1 mouse cellular context compared by ENCODE assay signal in the genomic region with DNA sequence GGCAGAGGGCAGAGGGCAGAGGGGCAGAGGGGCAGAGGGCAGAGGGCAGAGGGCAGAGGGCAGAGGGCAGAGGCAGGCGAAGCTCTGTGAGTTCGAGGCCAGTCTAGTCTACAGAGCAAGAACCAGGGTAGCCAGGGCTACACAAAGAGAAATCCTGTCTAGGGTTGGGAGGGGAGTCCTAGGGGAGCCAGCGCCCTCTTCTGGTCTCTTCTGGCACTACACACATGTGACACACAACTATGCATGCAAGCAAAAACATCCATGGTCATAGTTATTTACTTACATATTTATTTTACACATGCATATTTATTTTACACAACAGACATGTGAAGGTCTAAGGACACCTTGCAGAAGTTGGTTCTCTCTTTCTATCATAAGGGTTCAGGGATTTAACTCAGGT.
TF ChIP-seq lines count a peak whose summit lies in the region.

No protein-coding gene starts in this region.

TF ChIP-seq in ES-E14, 5 proteins besides CTCF, POLR2A, EP300 and RAD21:
- TF ChIP-seq HCFC1 (IDR thresholded peaks at IDR 0.05; ENCODE audit: borderline replicate concordance, insufficient read depth, low read length) (no peak), MAFK (IDR thresholded peaks at IDR 0.05; ENCODE audit: insufficient read depth, low read depth, low read length) (no peak), ZC3H11A (IDR thresholded peaks at IDR 0.05; ENCODE audit: borderline replicate concordance, low read depth, low read length) (no peak), CHD2 (IDR thresholded peaks at IDR 0.05; ENCODE audit: low read depth, low read length) (no peak), ZNF384 (IDR thresholded peaks at IDR 0.05; ENCODE audit: low read depth, low read length) (no peak)
